Mouse (Mus musculus): Measurements from ENCODE around the gene Ssmem1. TPM values are rescaled to one million over a fixed set of nuclear protein-coding genes. Genes with fewer than 3 reads are reported as not detected.

Gene Ssmem1
- total RNA-seq, 1 experiment: 0.58 TPM

DNA sequence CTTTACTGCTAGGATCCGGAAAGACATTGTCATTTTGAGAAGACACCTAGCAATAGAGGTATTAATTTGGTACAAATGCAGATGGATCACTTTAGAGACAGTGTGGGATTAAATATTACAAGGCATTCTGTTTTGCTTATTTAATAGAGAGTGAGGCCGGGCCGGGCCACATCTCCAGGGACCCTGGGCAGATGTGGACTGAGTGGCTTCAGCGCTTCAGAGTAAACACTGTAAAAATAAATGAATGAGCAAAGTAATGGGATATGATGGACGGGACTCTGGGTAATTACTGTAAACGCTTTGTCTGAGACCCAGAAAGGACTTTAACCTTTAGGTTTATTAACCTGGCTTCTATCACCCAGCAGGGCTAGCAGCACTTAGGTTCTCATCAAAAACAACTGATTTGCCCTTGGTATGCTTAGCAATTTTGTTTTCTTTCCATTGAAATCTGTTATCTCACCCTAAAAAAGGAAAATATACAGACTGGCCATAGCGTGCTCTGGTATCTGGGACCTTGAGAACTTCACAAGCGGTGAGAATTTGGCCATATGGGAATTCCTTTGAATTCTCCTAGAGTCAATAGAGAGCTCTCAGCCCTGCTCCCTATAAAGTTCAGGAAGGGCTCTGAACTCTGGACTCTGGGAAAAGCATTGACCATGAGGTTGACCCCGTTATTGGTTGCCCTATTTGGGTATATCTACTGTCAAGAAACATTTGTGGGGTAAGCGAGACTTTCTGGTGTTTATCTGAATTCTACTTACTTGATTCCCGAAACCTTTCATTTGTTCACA is 31.6 kb downstream of the Ssmem1 start, which contains the start of gene Cpa2:
TSS of gene Cpa2 (plus strand) at position 574 of the 791 bp plus-strand sequence.
- H3K9me3 ChIP-seq (ENCODE audit: control insufficient read depth, insufficient read depth, low read depth, low read length): no peaks in the 10 kb centered on the region
- H3K9ac ChIP-seq (ENCODE audit: insufficient read depth, low read depth, low read length, poor library complexity, severe bottlenecking): no peak within 1 kb of the TSS
- TF ChIP-seq ZC3H11A (IDR thresholded peaks at IDR 0.05; ENCODE audit: borderline replicate concordance, low read depth, low read length) (no peak), HCFC1 (IDR thresholded peaks at IDR 0.05; ENCODE audit: borderline replicate concordance, insufficient read depth, low read length) (no peak), MAFK (IDR thresholded peaks at IDR 0.05; ENCODE audit: insufficient read depth, low read depth, low read length) (no peak), ZNF384 (IDR thresholded peaks at IDR 0.05; ENCODE audit: low read depth, low read length) (no peak)
- H3K27ac ChIP-seq (ENCODE audit: insufficient read depth, low read depth, low read length, poor library complexity, severe bottlenecking): no peak within 1 kb of the TSS
- in situ Hi-C loops (cut with MboI; ENCODE audit: low sequenced_read_pairs in 2 of 2, unreplicated experiment in 2 of 2): no loop called here
- no peak within 1 kb of the TSS for H3K4me3 ChIP-seq (ENCODE audit: insufficient read depth in 1 of 2, low read depth in 1 of 2, low read length in 2 of 2, poor library complexity in 1 of 2, severe bottlenecking in 1 of 2)
- no peak for DNase-seq (ENCODE audit: low read depth, low spot score)
- no peaks in the 10 kb centered on the region for H3K36me3 ChIP-seq (ENCODE audit: control insufficient read depth, insufficient read depth, low read length, poor library complexity, severe bottlenecking)
- peaks cover 1 to 3% of the 10 kb centered on the region in 2 experiments; a peak in 2 of 4 replicates for H3K4me1 ChIP-seq (ENCODE audit: control insufficient read depth in 2 of 2, insufficient read depth in 2 of 2, low read length in 2 of 2, poor library complexity in 1 of 2)

GRCm38 (mm10) chr6:30542277-30542676 is 32.6 kb downstream of the Ssmem1 start:
- Histone ChIP-seq H3K4me3 (ENCODE audit: insufficient read depth in 1 of 2, low read depth in 1 of 2, low read length in 2 of 2, poor library complexity in 1 of 2, severe bottlenecking in 1 of 2) (no peak overlapping the region), H3K9me3 (ENCODE audit: control insufficient read depth, insufficient read depth, low read depth, low read length) (no peaks in the 10 kb centered on the region), H3K36me3 (ENCODE audit: control insufficient read depth, insufficient read depth, low read length, poor library complexity, severe bottlenecking) (no peaks in the 10 kb centered on the region), H3K4me1 (ENCODE audit: control insufficient read depth in 2 of 2, insufficient read depth in 2 of 2, low read length in 2 of 2, poor library complexity in 1 of 2) (peaks cover 4 to 8% of the 10 kb centered on the region in 2 experiments; a peak in 3 of 4 replicates), H3K27ac (ENCODE audit: insufficient read depth, low read depth, low read length, poor library complexity, severe bottlenecking) (no peak overlapping the region), H3K9ac (ENCODE audit: insufficient read depth, low read depth, low read length, poor library complexity, severe bottlenecking) (no peak overlapping the region)
- TF ChIP-seq CHD2 (IDR thresholded peaks at IDR 0.05; ENCODE audit: low read depth, low read length): no peak
- TF ChIP-seq MAFK (IDR thresholded peaks at IDR 0.05; ENCODE audit: insufficient read depth, low read depth, low read length): no peak
- TF ChIP-seq ZC3H11A (IDR thresholded peaks at IDR 0.05; ENCODE audit: borderline replicate concordance, low read depth, low read length): no peak
- no peak for TF ChIP-seq ZNF384 (IDR thresholded peaks at IDR 0.05; ENCODE audit: low read depth, low read length)
- TF ChIP-seq HCFC1 (IDR thresholded peaks at IDR 0.05; ENCODE audit: borderline replicate concordance, insufficient read depth, low read length): no peak
- in situ Hi-C loops (cut with MboI; ENCODE audit: low sequenced_read_pairs in 2 of 2, unreplicated experiment in 2 of 2): no loop called here
- no peak for DNase-seq (ENCODE audit: low read depth, low spot score)

GRCm38 (mm10) chr6:30543077-30543476 is 33.4 kb downstream of the Ssmem1 start:
- no peak overlapping the region for H3K4me3 ChIP-seq (ENCODE audit: insufficient read depth in 1 of 2, low read depth in 1 of 2, low read length in 2 of 2, poor library complexity in 1 of 2, severe bottlenecking in 1 of 2)
- H3K27ac ChIP-seq (ENCODE audit: insufficient read depth, low read depth, low read length, poor library complexity, severe bottlenecking): no peak overlapping the region
- no peaks in the 10 kb centered on the region for H3K9me3 ChIP-seq (ENCODE audit: control insufficient read depth, insufficient read depth, low read depth, low read length)
- H3K36me3 ChIP-seq (ENCODE audit: control insufficient read depth, insufficient read depth, low read length, poor library complexity, severe bottlenecking): no peaks in the 10 kb centered on the region
- in situ Hi-C loops (cut with MboI; ENCODE audit: low sequenced_read_pairs in 2 of 2, unreplicated experiment in 2 of 2): no loop called here
- H3K9ac ChIP-seq (ENCODE audit: insufficient read depth, low read depth, low read length, poor library complexity, severe bottlenecking): no peak overlapping the region
- TF ChIP-seq HCFC1 (IDR thresholded peaks at IDR 0.05; ENCODE audit: borderline replicate concordance, insufficient read depth, low read length) (no peak), ZNF384 (IDR thresholded peaks at IDR 0.05; ENCODE audit: low read depth, low read length) (no peak), MAFK (IDR thresholded peaks at IDR 0.05; ENCODE audit: insufficient read depth, low read depth, low read length) (no peak), CHD2 (IDR thresholded peaks at IDR 0.05; ENCODE audit: low read depth, low read length) (no peak), ZC3H11A (IDR thresholded peaks at IDR 0.05; ENCODE audit: borderline replicate concordance, low read depth, low read length) (no peak)
- no peak for DNase-seq (ENCODE audit: low read depth, low spot score)
- peaks cover 5 to 8% of the 10 kb centered on the region in 2 experiments; a peak in 3 of 4 replicates for H3K4me1 ChIP-seq (ENCODE audit: control insufficient read depth in 2 of 2, insufficient read depth in 2 of 2, low read length in 2 of 2, poor library complexity in 1 of 2)

DNA sequence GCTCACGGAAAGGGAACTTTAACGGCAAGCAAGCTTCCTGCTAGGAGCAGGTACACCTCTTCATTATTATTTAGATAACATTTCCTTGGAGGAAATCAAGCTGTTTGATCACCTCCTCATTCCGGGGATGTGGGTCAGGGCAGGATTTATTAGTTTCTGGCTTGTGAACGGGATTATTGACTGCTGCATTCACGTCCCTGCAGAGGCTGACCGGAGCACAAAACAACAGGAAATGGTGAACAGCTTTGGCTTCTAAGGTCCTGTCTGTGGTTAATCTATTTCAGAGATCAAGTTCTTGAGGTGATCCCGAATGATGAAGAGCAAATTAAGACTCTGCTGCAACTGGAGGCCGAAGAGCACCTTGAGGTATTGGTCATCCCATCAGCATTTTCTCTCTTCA is 34.2 kb downstream of the Ssmem1 start:
- H3K27ac ChIP-seq (ENCODE audit: insufficient read depth, low read depth, low read length, poor library complexity, severe bottlenecking): no peak overlapping the region
- peaks cover 5 to 8% of the 10 kb centered on the region in 2 experiments; a peak in 3 of 4 replicates for H3K4me1 ChIP-seq (ENCODE audit: control insufficient read depth in 2 of 2, insufficient read depth in 2 of 2, low read length in 2 of 2, poor library complexity in 1 of 2)
- in situ Hi-C loops (cut with MboI; ENCODE audit: low sequenced_read_pairs in 2 of 2, unreplicated experiment in 2 of 2): no loop called here
- no peak for DNase-seq (ENCODE audit: low read depth, low spot score)
- no peaks in the 10 kb centered on the region for H3K36me3 ChIP-seq (ENCODE audit: control insufficient read depth, insufficient read depth, low read length, poor library complexity, severe bottlenecking)
- no peaks in the 10 kb centered on the region for H3K9me3 ChIP-seq (ENCODE audit: control insufficient read depth, insufficient read depth, low read depth, low read length)
- no peak overlapping the region for H3K4me3 ChIP-seq (ENCODE audit: insufficient read depth in 1 of 2, low read depth in 1 of 2, low read length in 2 of 2, poor library complexity in 1 of 2, severe bottlenecking in 1 of 2)
- H3K9ac ChIP-seq (ENCODE audit: insufficient read depth, low read depth, low read length, poor library complexity, severe bottlenecking): no peak overlapping the region
- TF ChIP-seq CHD2 (IDR thresholded peaks at IDR 0.05; ENCODE audit: low read depth, low read length): no peak
- no peak for TF ChIP-seq HCFC1 (IDR thresholded peaks at IDR 0.05; ENCODE audit: borderline replicate concordance, insufficient read depth, low read length)
- TF ChIP-seq ZNF384 (IDR thresholded peaks at IDR 0.05; ENCODE audit: low read depth, low read length): no peak
- no peak for TF ChIP-seq MAFK (IDR thresholded peaks at IDR 0.05; ENCODE audit: insufficient read depth, low read depth, low read length)
- no peak for TF ChIP-seq ZC3H11A (IDR thresholded peaks at IDR 0.05; ENCODE audit: borderline replicate concordance, low read depth, low read length)

Data from ES-E14 (cell line).